Mouse (Mus musculus) erythroblast, embryonic 14.5 days (primary cell): Measurements from ENCODE around the gene Spag7. TPM values are rescaled to one million over a fixed set of nuclear protein-coding genes. Genes with fewer than 3 reads are reported as not detected.

Source experiments
- H3K27me3 ChIP-seq: 2 replicates; pipeline ENCODE4 v1.6.1; 2012; ENCODE audit warnings: inconsistent platforms; ENCODE audit not compliant: control insufficient read depth
- H3K36me3 ChIP-seq: 2 replicates; pipeline ENCODE4 v1.6.1; 2012; ENCODE audit warnings: mild to moderate bottlenecking, inconsistent platforms; ENCODE audit not compliant: control insufficient read depth
- H3K4me1 ChIP-seq: 2 replicates; pipeline ENCODE4 v1.6.1; 2012; ENCODE audit warnings: inconsistent platforms; ENCODE audit not compliant: control insufficient read depth
- H3K4me3 ChIP-seq: replicated peaks from 2 replicates; pipeline ENCODE3; 2012; ENCODE audit warnings: moderate library complexity, mild to moderate bottlenecking, inconsistent platforms
- H3K9me3 ChIP-seq: 2 replicates; pipeline ENCODE4 v1.6.1; 2012; ENCODE audit warnings: low read length, inconsistent platforms, mixed read lengths; ENCODE audit not compliant: control insufficient read depth
- GATA1 ChIP-seq: IDR thresholded peaks from 2 replicates; pipeline ENCODE4 v1.6.1; 2012; ENCODE audit warnings: low read length, inconsistent platforms, mixed read lengths
- TAL1 ChIP-seq: IDR thresholded peaks from 3 replicates; pipeline ENCODE4 v1.6.1; 2012; ENCODE audit warnings: low read length, inconsistent platforms, mixed read lengths
- polyA plus RNA-seq: library from polyadenylated mRNA; stranded (reverse); fragments of >175 nt; gene quantifications from 2 replicates; pipeline ENCODE4 v1.2.3, GENCODE M21; 2012

Gene Spag7
- polyA plus RNA-seq, 1 experiment: 18.1 TPM

DNA sequence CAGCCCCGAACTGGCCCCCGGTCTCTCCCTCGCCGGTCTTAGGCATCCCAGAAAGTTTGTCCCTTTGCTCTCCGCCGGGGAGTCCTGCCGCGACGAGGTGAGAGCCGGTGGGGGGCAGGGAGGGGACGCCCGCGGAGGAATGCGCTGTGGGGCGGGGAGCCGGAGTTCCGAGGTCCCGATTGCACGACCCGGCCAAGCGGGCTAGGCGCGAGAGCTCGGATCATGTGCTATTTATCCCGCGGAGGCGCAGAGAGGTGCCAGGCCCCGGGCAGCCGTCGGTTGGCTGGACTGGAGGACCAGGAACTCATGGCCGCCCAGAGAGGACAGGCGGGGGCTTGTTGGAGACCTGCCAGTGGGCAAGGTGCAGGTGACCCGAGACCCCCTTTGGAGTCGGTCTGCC is 31.4 kb upstream of the Spag7 start:
- H3K4me1 ChIP-seq: peaks cover 24% of the 10 kb centered on the region
- peak overlapping the region; percentile 86 for H3K4me3 ChIP-seq
- no peak for TF ChIP-seq GATA1
- no peak for TF ChIP-seq TAL1
- peaks cover 22% of the 10 kb centered on the region for H3K27me3 ChIP-seq
- no peaks in the 10 kb centered on the region for H3K9me3 ChIP-seq
- H3K36me3 ChIP-seq: peaks cover 22% of the 10 kb centered on the region

DNA sequence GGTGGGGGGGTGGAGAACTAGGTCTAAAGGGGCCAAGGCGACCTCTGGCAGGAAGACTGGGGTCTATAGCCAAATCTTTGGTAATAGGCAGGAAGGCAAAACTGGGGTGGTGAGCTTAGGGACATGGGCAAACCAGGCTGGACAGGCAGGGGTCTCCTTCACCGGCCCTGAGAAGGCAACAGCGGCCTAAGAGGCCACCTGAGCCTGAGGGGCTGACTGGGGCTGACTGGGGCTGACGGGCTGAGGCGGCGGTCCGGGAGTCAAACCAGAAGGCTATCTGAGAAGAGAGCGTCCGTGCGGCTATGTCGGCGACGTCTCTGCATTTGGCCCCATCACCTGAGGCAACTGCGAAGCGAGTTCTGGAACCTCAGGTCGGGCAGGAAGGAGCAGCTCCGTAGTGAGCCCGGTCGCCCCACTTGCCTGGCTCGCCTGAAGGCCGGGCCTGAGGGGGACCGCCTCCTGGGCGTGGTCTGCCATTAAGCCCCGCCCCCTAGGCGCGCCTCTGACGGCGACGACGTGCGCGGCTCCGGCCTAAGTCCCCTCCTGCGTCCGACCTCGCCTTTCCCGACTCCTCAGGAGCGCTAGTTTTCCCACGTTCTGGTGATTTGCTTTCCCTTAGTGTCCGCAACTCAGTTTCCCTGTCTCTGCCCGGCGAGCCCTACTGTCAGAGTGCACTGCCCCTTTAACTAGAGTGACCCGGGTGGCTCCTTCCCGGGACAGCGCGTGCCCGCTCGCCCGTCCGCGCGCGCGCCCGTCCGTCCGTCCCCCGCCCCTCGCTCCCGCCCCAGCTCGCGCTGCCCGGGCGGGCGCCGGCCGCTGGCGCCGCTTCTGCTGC is 30.7 kb upstream of the Spag7 start, which contains the start of the genes Inca1 and Kif1c:
Gene Inca1 (minus strand): TSS at position 434 of the 835 bp plus-strand sequence.
Gene Kif1c (plus strand): TSS at position 827 of the 835 bp plus-strand sequence.
- Histone ChIP-seq H3K27me3 (peaks cover 25% of the 10 kb centered on the region), H3K4me3 (peak within 1 kb of the TSS; percentile 86), H3K36me3 (peaks cover 15% of the 10 kb centered on the region; the same call in 1 of the 2 replicates), H3K4me1 (peaks cover 24% of the 10 kb centered on the region), H3K9me3 (no peaks in the 10 kb centered on the region)
- no peak for TF ChIP-seq GATA1
- no peak for TF ChIP-seq TAL1

DNA sequence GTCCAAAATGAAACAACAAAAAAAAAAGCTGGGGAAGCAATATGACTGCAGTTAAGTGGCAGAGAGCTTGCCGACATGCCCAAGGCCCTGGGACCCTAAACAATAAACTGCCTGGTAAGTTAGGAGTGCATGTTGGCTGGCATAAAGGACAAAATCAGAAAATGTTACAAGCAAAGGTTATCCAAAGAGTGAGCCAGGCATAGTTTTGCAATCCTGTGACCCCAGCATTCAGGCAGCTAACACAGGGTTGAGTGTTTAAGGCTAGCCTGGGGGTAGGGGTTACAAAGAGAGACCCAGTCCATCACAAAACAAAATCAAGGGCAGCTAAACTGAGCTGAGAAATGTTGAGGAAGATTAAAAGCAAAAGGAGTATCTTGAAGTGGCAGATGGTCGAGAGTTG is 29.8 kb upstream of the Spag7 start:
- Histone ChIP-seq H3K4me3 (no peak overlapping the region), H3K27me3 (peaks cover 29% of the 10 kb centered on the region)

DNA sequence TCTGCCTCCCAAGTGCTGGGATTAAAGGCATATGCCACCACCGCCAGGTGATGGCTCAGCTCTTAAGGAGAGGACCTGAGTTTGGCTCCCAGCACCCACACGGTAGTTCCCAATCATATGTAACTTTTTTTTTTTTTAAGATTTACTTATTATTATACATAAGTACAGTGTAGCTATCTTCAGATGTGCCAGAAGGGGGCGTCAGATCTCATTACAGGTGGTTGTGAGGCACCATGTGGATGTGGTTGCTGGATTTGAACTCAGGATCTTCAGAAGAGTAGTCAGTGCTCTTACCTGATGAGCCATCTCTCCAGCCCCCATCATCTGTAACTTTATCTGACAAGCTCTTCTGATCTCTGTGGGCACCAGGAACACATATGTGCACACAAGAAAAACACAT is 28.2 kb upstream of the Spag7 start:
- Histone ChIP-seq H3K27me3 (peaks cover 40% of the 10 kb centered on the region), H3K36me3 (no peaks in the 10 kb centered on the region), H3K4me3 (no peak overlapping the region), H3K9me3 (no peaks in the 10 kb centered on the region), H3K4me1 (peaks cover 21% of the 10 kb centered on the region)
- TF ChIP-seq TAL1 (no peak), GATA1 (no peak)

More for the DNA sequence above, 29.8 kb upstream of the Spag7 start:
- TF ChIP-seq GATA1 (no peak), TAL1 (no peak)
- H3K4me1 ChIP-seq: peaks cover 24% of the 10 kb centered on the region
- H3K36me3 ChIP-seq: peaks cover 6% of the 10 kb centered on the region; the same call in 1 of the 2 replicates
- H3K9me3 ChIP-seq: no peaks in the 10 kb centered on the region

DNA sequence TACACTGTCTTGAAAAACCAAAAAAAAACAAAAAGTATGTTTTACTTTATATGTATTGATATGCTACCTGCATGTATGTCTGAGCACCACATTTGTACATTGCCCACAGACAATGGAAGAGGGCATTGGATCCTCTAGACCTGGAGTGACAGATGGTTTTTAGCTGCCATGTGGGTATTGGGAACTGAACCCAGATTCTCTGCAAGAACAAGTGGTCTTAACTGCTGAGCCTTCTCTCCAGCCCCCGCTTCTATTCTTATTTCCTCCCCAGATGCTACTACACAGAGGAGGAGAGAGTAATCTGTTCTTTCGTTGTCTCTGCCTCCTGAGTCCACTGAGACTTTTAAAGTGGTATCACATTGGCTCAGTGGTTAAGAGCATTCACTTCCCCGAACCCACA is 24.3 kb upstream of the Spag7 start:
- TF ChIP-seq GATA1: no peak
- no peak for TF ChIP-seq TAL1
- Histone ChIP-seq H3K27me3 (peaks cover 46% of the 10 kb centered on the region), H3K36me3 (no peaks in the 10 kb centered on the region), H3K4me3 (no peak overlapping the region), H3K9me3 (no peaks in the 10 kb centered on the region), H3K4me1 (peaks cover under 1% of the 10 kb centered on the region)

DNA sequence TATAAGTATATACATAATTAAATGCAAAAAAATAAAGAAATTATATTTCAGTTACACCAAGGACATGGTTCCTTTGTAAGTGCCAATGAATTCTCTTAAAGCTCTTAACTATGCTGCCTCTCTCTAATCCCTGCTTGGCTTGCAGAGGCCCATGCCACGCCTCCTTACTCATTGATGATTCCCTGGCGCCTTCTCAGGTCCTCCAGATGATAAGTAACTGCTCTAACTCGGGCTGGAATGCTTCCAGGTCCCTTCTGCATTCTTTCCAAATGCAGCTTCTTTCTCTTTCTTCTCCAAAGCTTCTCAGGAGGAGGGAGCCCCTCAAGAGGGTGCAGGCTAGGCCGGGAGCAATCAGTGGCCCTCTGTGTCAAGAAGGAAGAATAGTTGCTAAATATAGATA is 20.4 kb upstream of the Spag7 start:
- Histone ChIP-seq H3K4me1 (peaks cover 20% of the 10 kb centered on the region), H3K36me3 (peaks cover 4% of the 10 kb centered on the region), H3K4me3 (no peak overlapping the region), H3K9me3 (no peaks in the 10 kb centered on the region), H3K27me3 (peaks cover 36% of the 10 kb centered on the region)
- no peak for TF ChIP-seq TAL1
- TF ChIP-seq GATA1: no peak

DNA sequence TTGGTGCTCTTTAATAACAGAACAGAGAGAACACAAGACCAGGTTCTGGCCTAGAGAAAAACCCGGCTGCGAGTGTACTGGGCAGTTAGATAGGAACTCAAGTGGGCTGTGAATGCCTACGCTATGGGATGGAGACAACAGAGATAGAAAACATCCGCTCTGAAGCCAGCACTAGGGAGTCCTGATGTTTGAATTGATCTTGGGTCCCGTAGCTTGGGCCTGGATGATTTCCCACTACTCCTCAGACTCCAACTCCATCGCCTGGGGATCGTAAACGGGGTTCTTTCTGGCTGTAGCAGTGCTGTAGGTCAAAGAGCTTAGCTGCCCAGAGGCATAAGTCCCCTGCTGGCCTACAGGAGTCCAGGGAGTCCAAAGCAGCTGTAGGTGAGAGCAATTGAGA is 19.2 kb upstream of the Spag7 start:
- H3K4me1 ChIP-seq: peaks cover 20% of the 10 kb centered on the region
- peaks cover 25% of the 10 kb centered on the region for H3K27me3 ChIP-seq
- peaks cover 9% of the 10 kb centered on the region for H3K36me3 ChIP-seq
- H3K9me3 ChIP-seq: no peaks in the 10 kb centered on the region
- H3K4me3 ChIP-seq: peak overlapping the region; percentile 76
- no peak for TF ChIP-seq TAL1
- no peak for TF ChIP-seq GATA1

DNA sequence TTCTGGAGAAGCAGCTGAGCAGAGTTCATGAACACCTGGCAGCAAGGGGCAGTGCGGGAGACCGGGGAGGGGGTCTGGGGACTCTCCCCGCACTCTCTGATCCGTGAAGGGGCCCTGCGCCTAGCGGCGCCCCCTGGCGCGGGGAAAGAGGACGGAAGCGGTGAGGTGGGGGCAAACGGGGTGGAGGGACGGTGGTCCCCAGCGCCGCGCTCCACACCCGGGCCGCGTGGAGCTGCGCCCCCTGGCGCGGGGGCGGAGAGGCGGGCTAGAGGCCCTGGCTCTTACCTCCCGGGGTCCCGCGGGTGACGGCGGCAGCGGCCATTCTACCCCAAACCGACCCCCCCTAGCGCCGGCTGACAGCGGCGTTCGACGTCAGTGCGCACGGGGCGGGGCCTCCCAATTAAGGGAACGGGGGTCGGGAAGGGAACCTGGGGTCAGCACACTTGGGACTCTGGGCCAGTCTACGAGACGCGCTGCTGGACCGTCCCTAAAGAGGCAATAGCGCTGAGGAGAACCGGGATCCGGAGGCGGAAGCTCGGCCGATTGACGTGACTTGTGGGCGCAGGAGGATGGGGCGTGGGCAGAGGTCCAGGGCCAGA is 18.5 kb upstream of the Spag7 start, which contains the start of gene Camta2:
Gene Camta2 (minus strand): TSS at position 505 of the 599 bp plus-strand sequence.
- Histone ChIP-seq H3K36me3 (peaks cover 15% of the 10 kb centered on the region), H3K9me3 (no peaks in the 10 kb centered on the region), H3K4me3 (peak within 1 kb of the TSS; percentile 76), H3K4me1 (peaks cover 20% of the 10 kb centered on the region), H3K27me3 (peaks cover 24% of the 10 kb centered on the region)
- TF ChIP-seq TAL1: no peak
- no peak for TF ChIP-seq GATA1

DNA sequence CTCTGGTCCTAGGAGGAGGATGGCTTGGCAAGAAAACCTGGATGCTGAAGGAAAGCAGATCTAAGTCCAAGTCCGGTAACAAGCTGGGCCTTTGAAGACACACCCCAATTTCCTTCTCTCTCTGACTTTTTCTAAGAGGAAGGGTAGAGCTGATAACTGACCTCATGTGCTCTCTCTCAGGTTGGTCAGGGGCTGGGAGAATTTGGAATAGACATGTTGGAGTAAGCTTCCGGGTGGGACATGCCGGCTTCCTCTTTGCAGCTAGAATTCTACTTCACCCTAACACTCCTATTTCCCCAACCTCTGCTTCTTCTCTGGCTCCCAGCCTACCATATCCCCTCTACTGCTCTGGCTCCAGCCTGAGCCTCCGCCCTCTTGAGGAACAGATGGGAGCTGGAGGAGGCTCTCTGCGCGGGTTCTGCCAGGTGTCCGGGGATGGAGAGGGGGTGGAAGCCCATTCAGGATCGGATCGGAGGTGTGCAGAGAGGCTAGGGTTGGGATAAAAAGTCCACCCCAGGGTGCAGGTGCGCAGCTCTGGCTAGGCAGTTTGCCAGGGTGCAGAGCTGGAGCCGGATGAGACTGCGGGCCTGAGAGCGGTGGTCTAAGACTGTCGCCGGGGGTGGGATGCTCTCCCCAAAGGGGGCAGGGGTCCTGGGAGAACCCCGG is 17.8 kb upstream of the Spag7 start:
- H3K36me3 ChIP-seq: peaks cover 20% of the 10 kb centered on the region
- peak overlapping the region; percentile 76 for H3K4me3 ChIP-seq
- peaks cover 20% of the 10 kb centered on the region for H3K4me1 ChIP-seq
- no peaks in the 10 kb centered on the region for H3K9me3 ChIP-seq
- H3K27me3 ChIP-seq: peaks cover 20% of the 10 kb centered on the region
- no peak for TF ChIP-seq TAL1
- no peak for TF ChIP-seq GATA1
